Mouse (Mus musculus): ENCODE measurements at regions not wholly inside any gene's neighbourhood (a gene's known extent, or its start where the extent isn't known, plus 50 kb on each side); places are given as distances from the start of the nearest gene placed in this dataset.

DNA sequence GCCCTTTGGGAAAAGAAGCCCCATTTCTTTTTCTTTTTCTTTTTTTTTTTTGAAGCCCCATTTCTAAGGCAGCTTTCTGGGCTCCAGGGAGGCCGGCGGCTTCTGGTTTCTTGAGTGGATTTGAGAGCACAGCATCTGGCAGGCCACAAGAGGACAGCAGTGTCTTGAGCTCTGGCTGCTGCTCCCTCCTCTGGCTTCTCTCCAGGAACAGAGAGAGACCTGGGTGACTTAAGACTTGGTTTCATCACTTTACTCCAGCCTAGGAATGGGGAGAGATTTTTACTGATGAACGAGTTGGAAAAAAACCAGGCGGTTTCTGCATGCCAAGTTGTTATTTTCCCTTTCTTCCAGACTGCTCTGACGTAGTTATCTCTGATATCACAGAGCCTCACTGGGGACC, 233.7 kb downstream of the Gm5447 start:
- DNase-seq (ENCODE audit: low read depth in 1 of 2, low spot score in 2 of 2) = no peak

DNA sequence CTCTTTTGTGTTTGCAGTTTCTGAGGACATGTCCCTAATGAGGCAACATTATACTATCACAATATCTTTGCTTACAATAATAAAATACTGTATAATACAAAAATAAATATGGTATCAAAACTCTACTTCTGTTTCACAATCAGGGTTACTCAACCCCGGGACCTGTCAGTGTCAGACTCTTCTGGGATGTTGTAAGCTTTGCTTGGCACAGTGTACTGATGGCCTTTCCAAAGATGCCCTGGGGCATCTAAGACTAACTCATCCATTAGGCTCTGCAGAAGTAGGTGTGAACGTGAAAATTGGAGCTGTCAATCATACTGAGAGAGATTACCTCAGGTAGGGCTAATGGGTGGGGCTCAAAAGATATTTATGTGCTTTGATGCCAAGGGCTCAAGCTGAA, 249.0 kb downstream of the Gm5447 start:
- DNase-seq (ENCODE audit: low read depth in 1 of 2, low spot score in 2 of 2) = no peak

DNA sequence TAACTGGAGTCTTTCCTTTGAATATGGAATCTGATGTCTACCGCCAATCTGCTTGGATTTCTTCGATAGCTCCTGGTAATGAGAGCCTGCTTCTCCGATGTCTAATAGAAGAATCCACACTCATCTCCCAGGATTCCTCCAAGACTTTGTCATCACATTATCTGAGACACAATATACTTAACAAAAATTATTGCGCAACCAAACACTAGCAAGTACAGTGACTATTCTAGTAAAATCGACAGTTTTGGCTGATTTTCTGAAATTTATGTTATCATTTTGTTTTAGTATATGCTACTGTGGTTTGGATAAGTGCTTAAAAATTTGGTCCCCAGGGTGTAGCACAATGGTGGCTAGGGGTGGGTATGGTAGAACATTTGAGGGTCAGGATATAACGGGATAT, 266.5 kb downstream of the Gm5447 start:
- no peak for DNase-seq (ENCODE audit: low read depth in 1 of 2, low spot score in 2 of 2)

DNA sequence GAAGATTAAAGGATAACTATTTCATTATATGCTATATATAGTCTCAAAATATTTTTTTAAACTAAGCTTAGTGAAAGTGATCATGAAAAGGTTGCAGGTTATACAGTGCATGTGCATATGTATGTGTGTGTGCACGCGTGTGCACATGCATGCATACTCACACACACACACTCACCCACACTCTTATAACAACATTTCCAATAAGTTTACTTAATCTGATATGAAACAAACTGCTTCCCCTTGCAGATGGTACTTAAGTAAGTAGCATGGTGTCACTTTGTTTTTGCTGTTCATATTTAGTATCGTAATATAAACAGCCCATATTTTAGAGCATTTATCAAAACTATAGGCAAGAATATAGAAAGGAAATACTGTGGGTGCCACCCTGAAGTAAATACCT, 275.0 kb downstream of the Gm5447 start:
- DNase-seq (ENCODE audit: low read depth in 1 of 2, low spot score in 2 of 2) = no peak

DNA sequence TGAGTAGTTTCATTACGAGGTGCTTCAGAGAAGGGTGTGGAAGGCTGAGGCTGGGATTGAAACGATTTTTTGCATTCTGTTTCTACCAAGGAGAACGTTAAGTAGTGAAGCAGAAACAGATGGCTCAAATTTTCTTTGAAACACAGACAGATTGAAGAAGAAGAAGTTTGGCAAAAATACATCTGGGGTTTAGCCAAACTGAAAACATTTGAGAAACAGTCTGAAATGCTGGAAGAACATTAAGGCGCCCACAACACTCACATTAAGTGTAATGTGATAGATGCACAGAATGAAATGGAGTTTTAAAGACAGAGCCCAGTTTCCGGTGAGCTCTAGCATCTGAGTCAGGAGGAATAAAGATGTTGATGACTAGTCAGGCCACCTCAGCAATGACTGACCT, 275.5 kb downstream of the Gm5447 start:
- no peak for DNase-seq (ENCODE audit: low read depth in 1 of 2, low spot score in 2 of 2)

DNA sequence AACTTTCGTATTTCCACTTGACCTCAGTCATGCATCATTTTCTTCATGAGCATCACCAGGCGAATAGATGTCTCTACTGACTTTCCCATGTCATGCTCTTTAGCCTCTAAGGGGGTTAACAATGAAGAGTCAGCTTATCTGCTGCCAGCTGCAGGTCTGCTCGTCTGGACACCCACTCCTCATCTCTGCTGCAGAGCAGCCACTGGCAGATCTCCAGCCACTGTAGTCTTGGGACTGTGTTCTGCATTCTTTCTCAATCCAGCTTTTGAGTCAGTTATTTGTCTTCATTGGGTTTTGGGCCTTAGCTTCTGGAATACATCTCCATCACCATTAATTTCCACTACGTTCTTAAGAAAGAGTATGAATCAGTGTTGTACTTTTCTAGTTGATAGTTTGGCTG, 280.0 kb downstream of the Gm5447 start:
- DNase-seq (ENCODE audit: low read depth in 1 of 2, low spot score in 2 of 2) = no peak

DNA sequence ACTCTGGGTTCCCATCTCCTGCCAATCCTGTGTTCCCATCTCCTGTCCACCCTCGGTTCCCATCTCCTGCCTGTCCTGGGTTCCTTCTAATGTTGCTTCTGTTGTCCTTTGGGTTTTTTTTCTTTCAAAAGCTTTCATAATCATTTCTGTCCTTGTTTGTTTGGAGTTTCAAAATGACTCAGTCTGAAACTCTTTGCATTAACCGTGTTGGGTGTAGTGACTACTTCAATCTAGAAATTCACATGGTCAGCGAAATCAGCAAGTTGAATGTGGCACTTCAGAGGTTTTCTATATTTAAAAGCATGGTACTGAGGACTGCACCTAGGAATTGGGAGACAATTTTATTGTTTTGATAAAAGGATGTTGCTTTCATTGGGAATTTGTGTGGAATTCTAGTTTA, 280.7 kb downstream of the Gm5447 start:
- no peak for DNase-seq (ENCODE audit: low read depth in 1 of 2, low spot score in 2 of 2)

DNA sequence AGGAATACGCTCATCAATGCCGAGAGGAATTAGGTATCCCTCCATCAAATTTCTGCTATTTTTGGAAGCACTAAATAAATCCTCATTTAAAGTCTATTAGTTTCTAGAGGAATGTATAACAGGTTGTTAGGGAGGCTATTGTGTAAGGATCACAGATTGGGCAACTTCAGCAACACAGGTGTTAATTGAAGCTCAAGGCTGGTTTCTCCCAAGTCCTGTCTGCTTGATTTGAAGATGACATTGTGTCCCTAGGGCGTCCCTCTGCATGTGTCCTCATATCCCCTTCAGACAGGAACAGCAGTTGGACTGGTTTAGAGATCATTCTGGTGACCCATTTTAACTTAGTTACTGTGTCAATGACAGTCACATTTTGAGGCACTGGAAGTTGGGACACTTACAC, 281.5 kb downstream of the Gm5447 start:
- no peak for DNase-seq (ENCODE audit: low read depth in 1 of 2, low spot score in 2 of 2)

DNA sequence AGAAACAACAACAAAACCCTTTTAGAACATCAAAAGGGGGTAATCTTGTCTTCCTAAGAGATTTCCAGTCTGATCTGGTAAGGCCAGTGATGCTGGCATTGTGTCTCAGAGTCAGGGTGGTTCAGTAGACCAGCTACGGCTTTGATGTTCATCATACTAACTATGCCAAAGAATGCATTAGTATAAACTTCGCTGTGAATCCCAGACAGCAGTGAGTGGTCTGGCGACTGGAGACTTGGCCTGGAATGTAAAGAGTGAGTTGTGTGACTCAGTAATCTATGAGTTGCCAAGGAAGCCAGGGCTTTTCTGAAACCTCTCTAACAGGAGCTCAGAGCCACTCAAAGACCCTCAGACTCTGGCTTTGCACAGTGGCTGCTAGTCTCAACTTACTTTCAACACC, 288.1 kb upstream of the Foxq1 start:
- no peak for DNase-seq (ENCODE audit: low read depth in 1 of 2, low spot score in 2 of 2)

DNA sequence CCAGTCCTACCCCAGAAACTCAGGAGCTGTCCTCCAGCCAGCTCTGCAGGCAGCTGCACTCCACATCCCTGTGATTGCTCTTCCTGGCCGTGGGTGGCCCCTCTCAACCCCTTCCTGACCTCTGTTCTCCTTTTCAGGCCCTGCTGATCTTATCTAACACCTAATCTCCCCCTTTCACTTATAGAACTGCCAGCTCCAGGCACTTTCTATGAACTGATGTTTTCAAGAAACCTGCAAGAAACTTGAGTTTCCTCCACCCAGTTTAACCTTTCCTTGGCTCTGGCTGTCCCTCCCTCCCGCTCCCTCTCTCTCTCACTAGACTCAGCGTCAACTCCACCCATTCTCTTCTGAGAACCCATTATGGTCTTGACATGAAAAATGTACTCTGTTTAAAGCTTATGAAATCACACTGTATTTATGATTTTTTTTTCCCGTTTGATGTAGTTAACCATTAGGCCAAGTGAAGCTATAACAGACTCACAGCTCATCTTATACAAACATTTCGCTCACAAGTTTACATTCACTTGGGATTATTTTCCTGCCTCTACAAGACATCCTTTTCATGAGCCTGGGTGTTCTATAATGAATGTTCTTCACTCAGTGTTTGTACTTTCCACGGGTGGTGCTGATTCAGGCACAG, 279.8 kb upstream of the Foxq1 start:
- no peak for DNase-seq (ENCODE audit: low read depth in 1 of 2, low spot score in 2 of 2)

DNA sequence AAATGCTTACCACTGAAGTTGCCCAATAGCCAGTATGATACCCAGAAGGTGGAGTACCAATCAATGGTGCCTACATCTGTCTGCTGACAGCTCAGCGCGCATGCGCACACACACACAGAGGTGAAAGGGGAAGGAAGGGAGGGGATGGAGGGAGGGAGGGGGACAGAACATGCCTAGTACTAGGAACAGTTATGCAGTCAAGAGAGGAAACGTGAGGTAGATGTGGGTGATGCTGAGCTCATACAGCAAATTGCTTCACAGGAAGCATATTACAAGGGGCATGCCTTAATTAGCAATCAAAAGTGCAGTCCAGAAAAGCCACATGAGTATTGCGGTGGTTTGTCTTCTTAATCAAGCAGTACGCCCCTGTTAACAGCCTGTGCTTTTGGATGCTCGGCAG, 265.3 kb upstream of the Foxq1 start:
- DNase-seq (ENCODE audit: low read depth in 1 of 2, low spot score in 2 of 2) = no peak

DNA sequence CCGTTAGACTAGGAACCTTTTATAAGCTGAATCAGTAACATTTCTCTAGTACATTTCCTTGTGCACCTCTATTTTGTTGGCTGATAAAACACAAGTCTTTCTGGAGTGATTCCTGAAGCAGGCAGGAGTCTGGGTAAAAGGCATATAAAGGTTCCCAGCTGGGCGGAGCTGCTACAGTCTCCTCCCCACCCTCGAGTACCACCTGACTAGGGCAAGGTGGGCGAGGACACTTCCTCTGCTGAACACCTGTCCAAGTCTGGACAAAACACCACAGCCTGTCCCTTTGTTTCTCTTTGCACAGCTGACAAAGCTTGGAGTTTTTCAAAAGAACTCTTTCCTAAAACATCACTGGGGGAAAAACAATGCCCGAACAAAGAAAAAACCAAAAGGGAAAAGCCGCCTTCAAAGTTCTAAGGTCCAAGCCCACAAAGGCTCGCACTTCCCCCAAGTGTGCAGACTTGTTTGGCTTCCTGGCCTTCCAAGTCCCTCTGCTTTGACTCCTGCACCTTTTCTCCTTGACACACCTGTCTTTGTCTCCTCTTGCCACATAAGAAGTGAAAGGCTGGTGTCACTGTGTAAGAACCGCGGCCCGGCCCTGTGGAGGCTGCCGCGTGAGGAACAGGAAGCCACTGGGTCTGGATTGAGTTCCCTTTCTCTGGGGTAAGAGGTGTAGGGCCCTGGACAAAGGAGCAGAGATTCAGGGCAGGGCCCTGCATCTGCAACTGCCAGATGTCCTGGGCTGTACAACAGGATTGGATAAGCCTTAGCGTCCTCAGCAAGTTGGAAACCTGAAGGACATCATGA, 263.1 kb upstream of the Foxq1 start:
- no peak for DNase-seq (ENCODE audit: low read depth in 1 of 2, low spot score in 2 of 2)

DNA sequence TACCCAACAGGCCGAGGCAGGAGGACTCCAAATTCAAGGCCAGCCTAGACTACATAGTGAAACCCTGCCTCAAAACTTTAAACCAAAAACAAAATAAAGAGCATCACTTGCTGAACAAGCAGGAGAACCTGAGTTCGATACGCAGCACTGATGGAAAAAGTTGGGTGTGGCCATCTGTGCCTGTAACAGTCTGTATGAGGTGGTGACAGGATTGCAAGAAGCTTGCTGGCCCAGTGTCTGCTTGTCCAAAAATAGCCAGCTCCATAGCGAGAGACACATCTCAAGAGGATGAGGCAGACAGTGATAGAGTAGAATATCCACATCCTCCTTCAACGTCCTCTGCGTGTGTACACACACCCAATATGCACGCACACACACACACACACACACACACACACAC, 261.9 kb upstream of the Foxq1 start:
- no peak for DNase-seq (ENCODE audit: low read depth in 1 of 2, low spot score in 2 of 2)

DNA sequence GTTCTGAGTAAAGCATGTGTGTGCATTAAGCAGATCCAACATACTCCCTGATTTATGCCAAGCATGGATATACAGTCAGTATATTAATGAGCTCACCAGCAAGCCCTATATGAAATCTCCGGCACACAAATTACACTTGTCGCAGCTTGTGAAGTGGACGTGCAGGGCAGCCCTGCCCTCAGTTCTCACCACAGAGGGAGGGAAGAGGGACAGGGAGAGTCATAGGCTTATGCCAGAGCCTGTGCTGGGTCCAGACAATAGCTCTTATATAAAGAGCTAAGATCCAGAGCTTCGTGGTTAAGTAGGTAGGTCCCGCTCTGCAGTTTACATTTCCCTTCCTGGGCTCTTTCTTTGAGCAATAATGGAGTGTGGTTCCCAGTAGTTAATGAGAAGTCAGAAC, 252.7 kb upstream of the Foxq1 start:
- DNase-seq (ENCODE audit: low read depth in 1 of 2, low spot score in 2 of 2) = no peak

DNA sequence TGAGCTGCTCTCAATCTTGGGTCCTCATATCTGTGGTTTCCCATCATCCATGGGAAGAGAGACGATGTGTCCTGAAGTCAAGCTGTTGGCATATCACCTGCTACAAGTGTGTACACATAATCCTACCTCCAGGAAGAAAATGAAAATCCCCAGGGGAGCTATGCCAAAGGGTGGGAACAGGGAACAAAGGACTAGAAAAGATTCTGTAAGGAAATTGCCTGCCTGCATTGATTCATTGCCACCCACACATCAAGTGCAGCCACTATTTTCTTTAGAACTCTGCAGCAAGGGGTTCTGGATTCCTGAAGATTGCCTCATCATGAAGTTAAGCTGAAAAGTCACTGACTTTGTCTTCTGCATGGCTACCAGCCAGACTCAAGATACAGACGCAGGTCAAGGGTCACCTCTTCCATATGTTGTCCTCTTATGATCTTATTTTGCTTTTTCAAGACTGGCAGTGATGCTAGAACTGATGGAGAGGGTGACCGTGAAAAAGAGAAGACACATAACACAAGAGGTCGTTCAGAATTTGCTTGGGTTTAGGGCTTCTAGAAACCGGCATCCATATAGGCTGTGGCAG, 251.6 kb upstream of the Foxq1 start:
- no peak for DNase-seq (ENCODE audit: low read depth in 1 of 2, low spot score in 2 of 2)

DNA sequence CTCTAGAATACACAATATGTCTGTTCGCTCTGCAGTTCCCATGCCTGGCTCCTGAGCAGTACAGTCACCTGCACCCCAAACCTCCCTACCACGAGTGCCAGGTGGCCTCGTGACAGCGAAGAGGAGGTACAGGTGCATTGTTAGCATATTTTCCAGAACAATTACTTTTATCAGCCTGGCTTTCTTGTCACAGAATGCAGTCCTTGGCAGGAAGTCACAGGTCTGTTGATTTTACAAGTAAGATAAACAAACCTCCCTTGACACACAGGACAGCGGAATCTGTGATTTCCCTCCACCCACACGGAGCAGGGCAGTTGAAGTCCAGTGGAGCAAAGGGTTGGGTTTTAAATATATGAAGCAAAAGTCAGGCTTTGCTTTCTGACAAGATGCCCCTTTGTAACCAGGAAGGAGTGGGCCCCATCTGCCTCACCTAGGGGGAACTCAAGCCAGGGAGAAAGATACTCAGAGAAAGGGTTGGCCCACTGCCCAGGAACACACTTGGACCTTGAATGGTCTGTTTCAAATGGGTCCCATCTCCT, 246.8 kb upstream of the Foxq1 start:
- DNase-seq (ENCODE audit: low read depth in 1 of 2, low spot score in 2 of 2) = no peak

DNA sequence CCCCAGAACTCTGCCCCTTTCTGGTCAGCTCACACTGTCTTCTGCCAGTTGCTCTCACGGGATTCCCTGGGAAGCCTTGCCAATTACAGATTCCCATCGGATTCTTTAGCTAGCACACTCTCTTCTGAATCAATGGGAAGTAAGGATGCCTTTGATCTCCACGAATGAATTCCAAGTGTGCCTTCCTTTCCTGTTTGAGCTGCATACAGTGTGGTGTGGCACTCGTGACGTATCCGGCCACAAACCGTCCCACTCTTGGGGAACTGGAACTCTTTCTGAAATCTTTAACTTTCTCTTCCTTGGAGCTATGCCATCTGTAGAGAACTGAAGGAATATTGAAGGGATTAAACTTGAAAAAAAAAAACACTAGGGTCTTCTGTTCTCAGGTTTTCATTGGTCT, 243.2 kb upstream of the Foxq1 start:
- no peak for DNase-seq (ENCODE audit: low read depth in 1 of 2, low spot score in 2 of 2)

DNA sequence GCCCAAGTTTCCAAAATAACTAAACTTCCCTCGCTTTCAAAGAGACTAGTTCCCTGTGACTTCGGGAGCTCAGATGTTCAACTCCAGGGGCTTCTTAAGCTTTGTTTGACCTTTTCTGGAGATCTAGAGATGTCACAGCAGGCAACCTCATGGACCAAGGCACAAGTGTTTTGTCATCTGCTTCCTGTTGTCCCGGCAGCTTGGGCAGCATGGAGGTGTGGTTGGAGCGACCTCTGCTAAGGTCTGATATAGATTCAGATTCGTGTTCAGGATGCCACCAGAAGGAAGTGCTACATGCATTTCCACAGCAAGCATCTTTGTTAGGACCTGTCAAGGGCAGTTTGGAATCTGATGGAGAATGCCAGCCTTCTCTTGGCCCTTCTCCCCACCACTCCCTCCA, 242.1 kb upstream of the Foxq1 start:
- DNase-seq (ENCODE audit: low read depth in 1 of 2, low spot score in 2 of 2) = no peak

DNA sequence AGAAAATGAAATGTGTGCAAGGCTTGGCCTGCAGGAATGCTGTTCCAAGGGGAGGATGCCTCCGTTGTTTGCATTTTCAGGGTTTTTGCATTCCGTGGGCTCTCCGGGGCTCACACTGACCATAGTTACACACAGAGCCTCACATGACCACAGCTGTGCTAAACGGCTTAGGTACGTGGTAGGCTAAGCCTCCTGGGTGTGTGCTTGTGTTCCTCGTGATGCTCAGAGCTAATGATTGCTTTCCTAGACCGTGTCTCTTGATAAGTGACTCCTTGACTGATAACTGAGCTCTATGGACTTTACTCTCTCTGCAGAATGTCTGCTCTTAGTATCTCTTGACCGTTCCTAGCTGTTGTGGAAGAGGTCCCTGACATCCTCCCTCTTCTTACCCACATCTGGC, 238.9 kb upstream of the Foxq1 start:
- no peak for DNase-seq (ENCODE audit: low read depth in 1 of 2, low spot score in 2 of 2)

DNA sequence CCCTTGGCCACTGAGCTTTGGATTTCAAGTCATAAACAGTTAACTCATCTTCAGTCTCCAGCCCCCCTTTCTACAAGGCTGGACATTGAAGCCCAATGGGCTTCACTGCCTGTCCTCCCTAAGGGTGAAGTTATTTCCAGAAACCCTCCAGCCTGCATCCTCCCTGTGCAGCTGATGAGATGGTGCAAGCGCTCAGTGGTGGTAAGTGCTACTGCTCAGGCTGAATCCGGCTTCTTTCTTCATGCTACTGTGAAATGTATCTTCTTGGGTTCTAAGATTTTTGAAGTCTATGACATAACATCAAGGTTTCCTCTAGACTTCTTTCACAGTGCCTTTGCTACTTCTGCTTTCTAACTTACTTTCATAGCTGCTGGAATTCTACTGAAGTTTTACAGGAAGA, 237.9 kb upstream of the Foxq1 start:
- DNase-seq (ENCODE audit: low read depth in 1 of 2, low spot score in 2 of 2) = no peak

DNA sequence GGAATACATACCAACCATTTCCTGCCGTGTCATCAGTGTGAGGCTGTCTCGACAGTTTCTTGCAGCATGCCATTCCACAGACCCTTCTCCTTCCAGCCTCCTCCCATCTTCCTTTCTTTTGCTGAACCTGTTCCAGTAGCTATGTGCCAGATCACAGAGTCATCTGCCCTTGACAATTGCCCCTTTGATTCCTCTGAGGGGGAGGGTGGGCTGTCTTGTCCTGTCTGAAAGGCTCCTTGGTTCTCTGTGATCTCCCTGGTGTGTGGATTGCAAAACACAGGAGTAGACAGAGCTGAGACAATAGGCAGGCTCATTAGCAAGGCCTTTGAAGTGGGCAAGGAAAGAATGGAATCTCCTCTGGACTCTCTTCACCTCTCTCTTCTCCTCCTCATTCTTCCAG, 234.5 kb upstream of the Foxq1 start:
- no peak for DNase-seq (ENCODE audit: low read depth in 1 of 2, low spot score in 2 of 2)

DNA sequence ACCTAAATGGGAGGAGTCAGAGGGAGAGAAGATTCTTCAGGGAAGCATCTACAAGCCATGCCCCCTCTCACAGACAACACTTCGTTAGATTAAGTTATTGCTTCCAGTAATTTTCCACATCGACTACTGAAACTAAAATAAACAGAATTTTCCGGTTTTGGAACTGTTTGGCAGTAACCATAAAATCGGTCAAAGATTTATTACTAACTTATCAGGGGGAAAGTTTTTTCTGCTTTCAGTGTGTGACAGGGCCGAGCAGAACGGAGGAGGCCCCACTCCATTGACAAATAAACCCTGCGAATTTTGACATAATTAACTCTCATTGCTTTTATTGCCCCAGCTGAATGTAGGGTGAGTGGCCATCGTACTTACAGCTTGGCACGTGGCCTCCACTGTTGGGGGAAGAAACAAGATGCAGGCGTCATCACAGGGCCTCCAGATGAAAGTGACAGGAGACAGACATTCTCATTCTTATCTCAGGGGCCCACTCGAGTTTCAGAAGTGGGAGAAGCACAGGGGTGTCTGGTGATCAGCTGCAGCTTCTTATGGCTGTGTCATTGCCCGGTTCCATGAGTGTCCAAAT, 229.6 kb upstream of the Foxq1 start:
- DNase-seq (ENCODE audit: low read depth in 1 of 2, low spot score in 2 of 2) = no peak
